Comparison of ENCODE assay signal across 7 mouse cellular contexts in genomic region chr13:94975828-94976218, GRCm38 (mm10). TPM values are rescaled to one million over a fixed set of nuclear protein-coding genes. Genes with fewer than 3 reads are reported as not detected.
DNase-seq lines count a peak whose midpoint lies in the region; ATAC-seq and TF ChIP-seq lines count a peak whose summit lies in the region.

No protein-coding gene starts in this region.

- H3K4me3 ChIP-seq in neural tube, embryonic 11.5 days (ENCODE audit: low read depth, low read length): 0 out of 2 replicates have a peak overlapping the region, but pooled peaks have one; percentile 77
- peak overlapping the region; percentile 70 for H3K4me3 ChIP-seq in forebrain, embryonic 11.5 days (ENCODE audit: low read depth, low read length)
- peak overlapping the region; percentile 73 for H3K4me3 ChIP-seq in limb, embryonic 15.5 days
- H3K4me3 ChIP-seq in stomach, postnatal 0 days (ENCODE audit: low read depth, low read length): peak overlapping the region; percentile 75

- no peak for TF ChIP-seq EP300 in stomach, postnatal 0 days (optimal IDR thresholded peaks at IDR 0.05)

- H3K27ac ChIP-seq in neural tube, embryonic 11.5 days (ENCODE audit: low read depth, low read length): peak overlapping the region; percentile 94; the same call in 1 of the 2 replicates
- no peak overlapping the region for H3K27ac ChIP-seq in forebrain, embryonic 11.5 days (ENCODE audit: low read depth, low read length)
- peak overlapping the region; percentile 99 for H3K27ac ChIP-seq in limb, embryonic 15.5 days
- H3K27ac ChIP-seq in stomach, postnatal 0 days (replicated peaks): peak overlapping the region; percentile 99

- DNase-seq in neural tube, embryonic 11.5 days (ENCODE audit: low spot score): no peak
- DNase-seq in neural tube, embryonic 10.5 days (ENCODE audit: extremely low spot score, low spot score): no peak
- DNase-seq in forebrain, embryonic 11.5 days (ENCODE audit: low spot score): no peak
- no peak for DNase-seq in stomach, postnatal 0 days (ENCODE audit: low spot score)
- DNase-seq in thymus, postnatal 0 days (ENCODE audit: low spot score): no peak
- DNase-seq in gastrocnemius, postnatal 25 days: no peak

- TF ChIP-seq CTCF in stomach, postnatal 0 days (IDR thresholded peaks at IDR 0.05; ENCODE audit: low read depth): no peak

- H3K27me3 ChIP-seq in neural tube, embryonic 11.5 days (ENCODE audit: control insufficient read depth, insufficient read depth, low read length): no peaks in the 10 kb centered on the region
- no peaks in the 10 kb centered on the region for H3K27me3 ChIP-seq in forebrain, embryonic 11.5 days (ENCODE audit: control insufficient read depth, insufficient read depth, low read length)
- H3K27me3 ChIP-seq in limb, embryonic 15.5 days: no peaks in the 10 kb centered on the region
- no peaks in the 10 kb centered on the region for H3K27me3 ChIP-seq in stomach, postnatal 0 days (ENCODE audit: control insufficient read depth, insufficient read depth, low read length)

- peak; percentile 18 for ATAC-seq in neural tube, embryonic 11.5 days (ENCODE audit: insufficient read depth, low FRiP score, low TSS enrichment)
- no peak for ATAC-seq in forebrain, embryonic 11.5 days (replicated peaks; ENCODE audit: low FRiP score)
- no peak for ATAC-seq in limb, embryonic 15.5 days (ENCODE audit: insufficient number of reproducible peaks, low FRiP score, low TSS enrichment, low read depth)
- peak; percentile 76 for ATAC-seq in stomach, postnatal 0 days (ENCODE audit: low FRiP score, low TSS enrichment)

- no peaks in the 10 kb centered on the region for H3K4me1 ChIP-seq in neural tube, embryonic 11.5 days (ENCODE audit: control insufficient read depth, insufficient read depth, low read length)
- H3K4me1 ChIP-seq in forebrain, embryonic 11.5 days (replicated peaks; ENCODE audit: control insufficient read depth, insufficient read depth, low read length): 0 out of 2 replicates have a peak, but pooled peaks cover 6% of the 10 kb centered on the region
- H3K4me1 ChIP-seq in limb, embryonic 15.5 days: peaks cover 13% of the 10 kb centered on the region
- H3K4me1 ChIP-seq in stomach, postnatal 0 days (replicated peaks; ENCODE audit: control insufficient read depth, insufficient read depth): no peaks in the 10 kb centered on the region

- H3K36me3 ChIP-seq in neural tube, embryonic 11.5 days (ENCODE audit: control insufficient read depth, insufficient read depth, low read length): no peaks in the 10 kb centered on the region
- no peaks in the 10 kb centered on the region for H3K36me3 ChIP-seq in forebrain, embryonic 11.5 days (ENCODE audit: control insufficient read depth, insufficient read depth, low read length)
- no peaks in the 10 kb centered on the region for H3K36me3 ChIP-seq in limb, embryonic 15.5 days
- no peaks in the 10 kb centered on the region for H3K36me3 ChIP-seq in stomach, postnatal 0 days (ENCODE audit: control insufficient read depth, insufficient read depth, low read length)

- H3K4me2 ChIP-seq in neural tube, embryonic 11.5 days (ENCODE audit: low read depth): peak overlapping the region; percentile 37
- H3K4me2 ChIP-seq in forebrain, embryonic 11.5 days (ENCODE audit: low read depth, low read length, severe bottlenecking): peak overlapping the region; percentile 41; the same call in 1 of the 2 replicates
- H3K4me2 ChIP-seq in limb, embryonic 15.5 days: peak overlapping the region; percentile 42
- peak overlapping the region; percentile 42 for H3K4me2 ChIP-seq in stomach, postnatal 0 days (replicated peaks; ENCODE audit: low read depth)

- no peaks in the 10 kb centered on the region for H3K9me3 ChIP-seq in neural tube, embryonic 11.5 days (ENCODE audit: control insufficient read depth, low read length)
- H3K9me3 ChIP-seq in forebrain, embryonic 11.5 days (ENCODE audit: control insufficient read depth, low read length): no peaks in the 10 kb centered on the region
- no peaks in the 10 kb centered on the region for H3K9me3 ChIP-seq in limb, embryonic 15.5 days
- H3K9me3 ChIP-seq in stomach, postnatal 0 days (ENCODE audit: control insufficient read depth, low read length): no peaks in the 10 kb centered on the region

- WGBS in neural tube, embryonic 11.5 days: 30% methylated on average over 9 of the region's 9 CpGs
- whole genome bisulfite sequencing in forebrain, embryonic 11.5 days: 22% methylated on average over 9 of the region's 9 CpGs
- WGBS in limb, embryonic 15.5 days: 17% methylated on average over 9 of the region's 9 CpGs
- 8% methylated on average over 9 of the region's 9 CpGs for WGBS in stomach, postnatal 0 days

- no peak overlapping the region; the same call in 1 of the 2 replicates for H3K9ac ChIP-seq in neural tube, embryonic 11.5 days (ENCODE audit: low read length)
- H3K9ac ChIP-seq in forebrain, embryonic 11.5 days (ENCODE audit: low read length): peak overlapping the region; percentile 23
- 0 out of 2 replicates have a peak overlapping the region, but pooled peaks have one; percentile 0 for H3K9ac ChIP-seq in limb, embryonic 15.5 days
- peak overlapping the region; percentile 98 for H3K9ac ChIP-seq in stomach, postnatal 0 days (ENCODE audit: low read length)

RNA-seq across cellular contexts. Expression of gene Wdr41, which starts 0.3 kb away (rescaled TPM):
- polyA plus RNA-seq in neural tube, embryonic 11.5 days (2014; fragmentation: Nextera tagmentation; extraction: Ambion mirVana): 23.1 and 23.3 TPM in 2 replicates
- 21.2 and 22.6 TPM in 2 replicates for polyA plus RNA-seq in forebrain, embryonic 11.5 days (2014; fragmentation: Nextera tagmentation; extraction: Ambion mirVana)
- 22.0 and 22.4 TPM in 2 replicates for polyA plus RNA-seq in limb, embryonic 15.5 days (2015; fragmentation: Nextera tagmentation; extraction: Ambion mirVana)
- polyA plus RNA-seq in stomach, postnatal 0 days (2015; fragmentation: Nextera tagmentation; extraction: Ambion mirVana): 17.0 and 17.2 TPM in 2 replicates
- polyA plus RNA-seq in thymus, postnatal 0 days (2015; fragmentation: Nextera tagmentation; extraction: Ambion mirVana): 17.1 and 20.5 TPM in 2 replicates
- total RNA-seq in gastrocnemius, postnatal 25 days (2021): 10 to 100 TPM; 12.1 to 14.4 TPM

Comparison
In these comparisons a context has a peak if more than half of its experiments do, and no peak if none do; other contexts are left out.
1. ATAC-seq: peak in neural tube, embryonic 11.5 days (single experiment) and stomach, postnatal 0 days (single experiment); none in forebrain, embryonic 11.5 days (single experiment) and limb, embryonic 15.5 days (single experiment).
2. Peak in every context shown above with its lines, with median percentiles within 50 percentile points of each other: H3K4me2 ChIP-seq and H3K4me3 ChIP-seq.